Mouse (Mus musculus) erythroblast, embryonic 14.5 days (primary cell): ENCODE measurements around the gene Ube2e2.

ENCODE experiments used
- GATA1 ChIP-seq: IDR thresholded peaks from 2 replicates; pipeline ENCODE4 v1.6.1; 2012; ENCODE audit warnings: low read length, inconsistent platforms, mixed read lengths
- TAL1 ChIP-seq: IDR thresholded peaks from 3 replicates; pipeline ENCODE4 v1.6.1; 2012; ENCODE audit warnings: low read length, inconsistent platforms, mixed read lengths

DNA sequence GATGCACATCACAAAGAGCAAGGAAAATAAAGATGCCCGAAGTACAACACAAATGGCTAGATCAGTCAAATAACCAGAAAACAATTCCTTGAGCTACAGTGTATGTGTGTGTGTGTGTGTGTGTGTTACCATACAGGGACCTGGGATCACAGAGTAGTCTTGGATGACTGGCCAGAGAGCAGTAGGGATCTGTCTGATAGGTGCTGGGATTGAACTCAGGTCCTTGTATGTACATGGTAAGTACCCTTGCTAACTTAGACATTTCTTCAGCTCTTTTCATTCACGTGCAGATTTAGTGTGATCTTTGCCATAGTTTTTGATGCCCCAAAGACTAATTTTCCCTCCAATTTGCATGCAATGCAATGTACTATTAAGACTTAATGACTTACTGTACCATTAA is 117.9 kb downstream of the Ube2e2 start:
- no peak for TF ChIP-seq GATA1
- TF ChIP-seq TAL1: no peak
